Mouse (Mus musculus): ENCODE results near the gene Tirap. TPM values are rescaled to one million over a fixed set of nuclear protein-coding genes. Genes with fewer than 3 reads are reported as not detected.

Gene Tirap
- polyA plus RNA-seq, 1 experiment: 9.0 TPM

GRCm38 (mm10) chr9:35194048-35194447 lies 6.0 kb downstream of the Tirap start:
- no peak for DNase-seq (ENCODE audit: low read depth, low spot score)

GRCm38 (mm10) chr9:35192983-35193542 lies 7.0 kb downstream of the Tirap start:
- WGBS: 86% methylated on average over 11 of the region's 11 CpGs

More at GRCm38 (mm10) chr9:35194048-35194447, 6.0 kb downstream of the Tirap start:
- 92% methylated on average over 3 of the region's 3 CpGs for WGBS

GRCm38 (mm10) chr9:35188700-35189099 lies 11.4 kb downstream of the Tirap start:
- 80% methylated on average over 22 of the region's 22 CpGs for WGBS
- DNase-seq (ENCODE audit: low read depth, low spot score): no peak

More at GRCm38 (mm10) chr9:35192983-35193542, 7.0 kb downstream of the Tirap start:
- no peak for DNase-seq (ENCODE audit: low read depth, low spot score)

- no peak for DNase-seq (ENCODE audit: low read depth, low spot score)
- 74% methylated on average over 10 of the region's 10 CpGs for WGBS
Observed at GRCm38 (mm10) chr9:35187351-35187903, 12.7 kb downstream of the Tirap start.

- DNase-seq (ENCODE audit: low read depth, low spot score): no peak
- 52% methylated on average over 4 of the region's 4 CpGs for WGBS
Observed at GRCm38 (mm10) chr9:35186430-35186829, 13.7 kb downstream of the Tirap start.

GRCm38 (mm10) chr9:35183359-35183758 lies 16.7 kb downstream of the Tirap start:
- DNase-seq (ENCODE audit: low read depth, low spot score): no peak
- 77% methylated on average over 5 of the region's 5 CpGs for WGBS

GRCm38 (mm10) chr9:35182832-35183231 lies 17.3 kb downstream of the Tirap start:
- no peak for DNase-seq (ENCODE audit: low read depth, low spot score)
- 79% methylated on average over 2 of the region's 2 CpGs for WGBS

GRCm38 (mm10) chr9:35176124-35176659 lies 23.9 kb downstream of the Tirap start:
- WGBS: 45% methylated on average over 14 of the region's 14 CpGs
- no peak for DNase-seq (ENCODE audit: low read depth, low spot score)

GRCm38 (mm10) chr9:35175251-35176123 lies 24.6 kb downstream of the Tirap start, which contains the start of gene Dcps:
TSS of gene Dcps (minus strand) at chr9:35176061.
- peak; percentile 84 for DNase-seq (ENCODE audit: low read depth, low spot score)
- under 1% methylated on average over 38 of the region's 38 CpGs for WGBS

GRCm38 (mm10) chr9:35173331-35173730 lies 26.8 kb downstream of the Tirap start:
- 84% methylated on average over 1 of the region's 1 CpGs for WGBS
- DNase-seq (ENCODE audit: low read depth, low spot score): no peak

- DNase-seq (ENCODE audit: low read depth, low spot score): no peak
- WGBS: 87% methylated on average over 7 of the region's 7 CpGs
Observed at GRCm38 (mm10) chr9:35170071-35170470, 30.0 kb downstream of the Tirap start.

GRCm38 (mm10) chr9:35166798-35167635 lies 33.1 kb downstream of the Tirap start:
- DNase-seq (ENCODE audit: low read depth, low spot score): no peak
- 75% methylated on average over 9 of the region's 9 CpGs for WGBS

GRCm38 (mm10) chr9:35166144-35166797 lies 33.8 kb downstream of the Tirap start:
- 27% methylated on average over 3 of the region's 3 CpGs for WGBS

GRCm38 (mm10) chr9:35164142-35164874 lies 35.8 kb downstream of the Tirap start:
- WGBS: 37% methylated on average over 5 of the region's 5 CpGs
- DNase-seq (ENCODE audit: low read depth, low spot score): peak; percentile 37

More at GRCm38 (mm10) chr9:35166144-35166797, 33.8 kb downstream of the Tirap start:
- peak; percentile 45 for DNase-seq (ENCODE audit: low read depth, low spot score)

GRCm38 (mm10) chr9:35163011-35163690 lies 36.9 kb downstream of the Tirap start:
- DNase-seq (ENCODE audit: low read depth, low spot score): no peak
- WGBS: 73% methylated on average over 11 of the region's 11 CpGs

GRCm38 (mm10) chr9:35161721-35162120 lies 38.4 kb downstream of the Tirap start:
- WGBS: 80% methylated on average over 7 of the region's 7 CpGs

GRCm38 (mm10) chr9:35160662-35161061 lies 39.4 kb downstream of the Tirap start:
- WGBS: 81% methylated on average over 2 of the region's 2 CpGs
- no peak for DNase-seq (ENCODE audit: low read depth, low spot score)

More at GRCm38 (mm10) chr9:35161721-35162120, 38.4 kb downstream of the Tirap start:
- no peak for DNase-seq (ENCODE audit: low read depth, low spot score)

GRCm38 (mm10) chr9:35158477-35158876 lies 41.6 kb downstream of the Tirap start:
- DNase-seq (ENCODE audit: low read depth, low spot score): no peak
- WGBS: 88% methylated on average over 3 of the region's 3 CpGs
